Mouse (Mus musculus) CH12.LX (cell line): ENCODE results near the gene C1qtnf2. TPM values are rescaled to one million over a fixed set of nuclear protein-coding genes. Genes with fewer than 3 reads are reported as not detected.

ENCODE experiments used
- DNase-seq: peaks from one replicate; pipeline ENCODE4 v3.0.0-alpha.2; 2013; ENCODE audit errors: extremely low read depth
- H3K27ac ChIP-seq: 2 replicates; pipeline ENCODE4 v1.5.1; 2012; ENCODE audit warnings: low read depth, mild to moderate bottlenecking, control low read depth, moderate library complexity; ENCODE audit not compliant: insufficient read depth
- H3K27me3 ChIP-seq: replicated peaks from 2 replicates; pipeline ENCODE3; 2012; ENCODE audit warnings: inconsistent platforms
- H3K36me3 ChIP-seq, 2 experiments: replicated peaks in 1 of 2; 2 replicates each; pipeline versions ENCODE3 to v1.6.1; 2012; ENCODE audit warnings: inconsistent platforms in 1 of 2, low read length in 1 of 2, mild to moderate bottlenecking in 1 of 2, mixed read lengths in 1 of 2, moderate library complexity in 1 of 2; ENCODE audit not compliant: control insufficient read depth in 1 of 2, insufficient read depth in 1 of 2
- H3K4me1 ChIP-seq, 2 experiments: 2 replicates each; pipeline ENCODE4 v1.6.1; 2012; ENCODE audit warnings: inconsistent platforms in 1 of 2, moderate library complexity in 1 of 2; ENCODE audit not compliant: insufficient read depth in 2 of 2, control insufficient read depth in 1 of 2
- H3K4me2 ChIP-seq: 2 replicates; pipeline ENCODE4 v1.6.1; 2012; ENCODE audit warnings: low read depth, mild to moderate bottlenecking, control low read depth; ENCODE audit not compliant: poor library complexity, insufficient read depth, severe bottlenecking
- H3K4me3 ChIP-seq, 3 experiments: fragments of 150-350 bp in 1 of 3; sonication (generic) in 1 of 3; replicated peaks in 1 of 3; 2 replicates each; pipeline versions ENCODE3 to v1.5.1; 2011 to 2012; ENCODE audit warnings: low read depth in 2 of 3, low read length in 2 of 3, mild to moderate bottlenecking in 2 of 3, moderate library complexity in 2 of 3, control low read depth in 1 of 3, improper control_type of control experiment in 1 of 3, inconsistent platforms in 1 of 3, mixed read lengths in 1 of 3; ENCODE audit not compliant: poor library complexity in 1 of 3
- H3K79me2 ChIP-seq: replicated peaks from 2 replicates; pipeline ENCODE4 v1.6.1; 2012; ENCODE audit warnings: mild to moderate bottlenecking, moderate library complexity; ENCODE audit not compliant: control insufficient read depth, poor library complexity, insufficient read depth, severe bottlenecking; ENCODE audit errors: extremely low read depth
- H3K9ac ChIP-seq: 2 replicates; pipeline ENCODE4 v1.6.1; 2012; ENCODE audit warnings: low read depth, mild to moderate bottlenecking, control low read depth, moderate library complexity; ENCODE audit not compliant: insufficient read depth
- H3K9me3 ChIP-seq: replicated peaks from 2 replicates; pipeline ENCODE3; 2012; ENCODE audit warnings: low read length, inconsistent platforms, mixed read lengths
- CHD1 ChIP-seq: IDR thresholded peaks from 2 replicates; pipeline ENCODE4 v1.6.1; 2012; ENCODE audit warnings: low read depth, low read length, improper control_type of control experiment, inconsistent platforms
- CTCF ChIP-seq, 2 experiments: IDR thresholded peaks in 1 of 2; conservative IDR thresholded peaks in 1 of 2; 2 replicates each; pipeline ENCODE4 v1.5.1; 2011 to 2012; ENCODE audit warnings: low read depth in 2 of 2, low read length in 2 of 2, improper control_type of control experiment in 1 of 2, inconsistent platforms in 1 of 2, mild to moderate bottlenecking in 1 of 2, moderate library complexity in 1 of 2
- E2F4 ChIP-seq: IDR thresholded peaks from 2 replicates; pipeline ENCODE4 v1.6.1; 2011; ENCODE audit warnings: low read depth, low read length, improper control_type of control experiment; ENCODE audit not compliant: insufficient replicate concordance
- ELF1 ChIP-seq: IDR thresholded peaks from 2 replicates; pipeline ENCODE4 v1.6.1; 2014; ENCODE audit warnings: low read depth, mild to moderate bottlenecking, inconsistent platforms, low read length, improper control_type of control experiment
- EP300 ChIP-seq: IDR thresholded peaks from 2 replicates; pipeline ENCODE4 v1.6.1; 2011; ENCODE audit warnings: low read length, improper control_type of control experiment
- ETS1 ChIP-seq: conservative IDR thresholded peaks from 2 replicates; pipeline ENCODE4 v1.6.1; 2012; ENCODE audit warnings: low read depth, mild to moderate bottlenecking, inconsistent platforms, low read length, improper control_type of control experiment, moderate library complexity
- GABPA ChIP-seq: IDR thresholded peaks from 2 replicates; pipeline ENCODE4 v1.6.1; 2012; ENCODE audit warnings: low read depth, low read length, improper control_type of control experiment, inconsistent platforms; ENCODE audit not compliant: insufficient replicate concordance
- HCFC1 ChIP-seq: IDR thresholded peaks from 2 replicates; pipeline ENCODE4 v1.6.1; 2012; ENCODE audit warnings: low read depth, mild to moderate bottlenecking, inconsistent platforms, low read length, improper control_type of control experiment
- IRF4 ChIP-seq: IDR thresholded peaks from 2 replicates; pipeline ENCODE4 v1.6.1; 2014; ENCODE audit warnings: low read depth, mild to moderate bottlenecking, inconsistent platforms, low read length, improper control_type of control experiment
- JUND ChIP-seq: conservative IDR thresholded peaks from 2 replicates; pipeline ENCODE4 v1.6.1; 2011; ENCODE audit warnings: low read depth, low read length, improper control_type of control experiment
- KAT2A ChIP-seq: IDR thresholded peaks from 2 replicates; pipeline ENCODE4 v1.6.1; 2012; ENCODE audit warnings: low read length, improper control_type of control experiment, inconsistent platforms; ENCODE audit not compliant: insufficient replicate concordance
- MAFK ChIP-seq: IDR thresholded peaks from 2 replicates; pipeline ENCODE4 v1.6.1; 2011; ENCODE audit warnings: low read length, improper control_type of control experiment; ENCODE audit not compliant: insufficient replicate concordance
- MAX ChIP-seq: IDR thresholded peaks from 2 replicates; pipeline ENCODE4 v1.6.1; 2011; ENCODE audit warnings: low read length, improper control_type of control experiment
- MAZ ChIP-seq: IDR thresholded peaks from 2 replicates; pipeline ENCODE4 v1.6.1; 2012; ENCODE audit warnings: low read depth, mild to moderate bottlenecking, inconsistent platforms, low read length, improper control_type of control experiment, moderate library complexity
- MXI1 ChIP-seq: IDR thresholded peaks from 2 replicates; pipeline ENCODE4 v1.6.1; 2011; ENCODE audit warnings: mild to moderate bottlenecking, low read depth, low read length, improper control_type of control experiment
- MYC ChIP-seq: IDR thresholded peaks from 2 replicates; pipeline ENCODE4 v1.6.1; 2011; ENCODE audit warnings: low read depth, mild to moderate bottlenecking, improper control_type of control experiment, low read length
- PAX5 ChIP-seq: IDR thresholded peaks from 2 replicates; pipeline ENCODE4 v1.6.1; 2012; ENCODE audit warnings: low read length, inconsistent platforms, mixed read lengths
- POLR2A ChIP-seq: IDR thresholded peaks from 2 replicates; pipeline ENCODE4 v1.6.1; 2011; ENCODE audit warnings: low read depth, mild to moderate bottlenecking, improper control_type of control experiment, low read length
- POLR2AphosphoS2 ChIP-seq: IDR thresholded peaks from 2 replicates; pipeline ENCODE4 v1.6.1; 2011; ENCODE audit warnings: low read depth, low read length, improper control_type of control experiment
- RAD21 ChIP-seq: IDR thresholded peaks from 2 replicates; pipeline ENCODE4 v1.6.1; 2011; ENCODE audit warnings: low read depth, mild to moderate bottlenecking, low read length, improper control_type of control experiment, moderate library complexity
- RCOR1 ChIP-seq: conservative IDR thresholded peaks from 2 replicates; pipeline ENCODE4 v1.6.1; 2012; ENCODE audit warnings: low read depth, mild to moderate bottlenecking, inconsistent platforms, low read length, improper control_type of control experiment
- SIN3A ChIP-seq: IDR thresholded peaks from 2 replicates; pipeline ENCODE4 v1.6.1; 2012; ENCODE audit warnings: low read length, improper control_type of control experiment, inconsistent platforms
- SMC3 ChIP-seq: IDR thresholded peaks from 2 replicates; pipeline ENCODE4 v1.6.1; 2011; ENCODE audit warnings: low read depth, low read length, improper control_type of control experiment
- TBP ChIP-seq: conservative IDR thresholded peaks from 2 replicates; pipeline ENCODE4 v1.6.1; 2011; ENCODE audit warnings: low read depth, low read length, improper control_type of control experiment
- TCF12 ChIP-seq: IDR thresholded peaks from 2 replicates; pipeline ENCODE4 v1.6.1; 2014; ENCODE audit warnings: low read depth, mild to moderate bottlenecking, inconsistent platforms, low read length, improper control_type of control experiment
- UBTF ChIP-seq: IDR thresholded peaks from 2 replicates; pipeline ENCODE4 v1.6.1; 2012; ENCODE audit warnings: low read depth, mild to moderate bottlenecking, inconsistent platforms, low read length, improper control_type of control experiment, moderate library complexity
- USF1 ChIP-seq: IDR thresholded peaks from 2 replicates; pipeline ENCODE4 v1.6.1; 2014; ENCODE audit warnings: low read depth, mild to moderate bottlenecking, inconsistent platforms, low read length, improper control_type of control experiment
- USF2 ChIP-seq: conservative IDR thresholded peaks from 2 replicates; pipeline ENCODE4 v1.6.1; 2011; ENCODE audit warnings: low read depth, low read length, improper control_type of control experiment
- ZC3H11A ChIP-seq: IDR thresholded peaks from 2 replicates; pipeline ENCODE4 v1.6.1; 2012; ENCODE audit warnings: low read depth, mild to moderate bottlenecking, inconsistent platforms, low read length, improper control_type of control experiment
- ZKSCAN1 ChIP-seq: IDR thresholded peaks from 2 replicates; pipeline ENCODE4 v1.6.1; 2012; ENCODE audit warnings: low read depth, inconsistent platforms, low read length, improper control_type of control experiment, borderline replicate concordance
- ZNF384 ChIP-seq: IDR thresholded peaks from 2 replicates; pipeline ENCODE4 v1.6.1; 2012; ENCODE audit warnings: low read depth, low read length, improper control_type of control experiment, inconsistent platforms
- dilution Hi-C: fragments of 300-500 bp; cut with MboI; formaldehyde crosslinking; loops from 2 replicates; pipeline ENCODE4 v1.14.3; 2020; ENCODE audit warnings: low sequenced_read_pairs; ENCODE audit not compliant: extremely low pct_unique_long_range_greater_than_20kb, extremely low pct_ligation_motif_present
- in situ Hi-C: fragments of 300-500 bp; cut with MboI; formaldehyde crosslinking; loops from 3 replicates; pipeline ENCODE4 v1.14.3; 2019; ENCODE audit warnings: low sequenced_read_pairs, low pct_ligation_motif_present, low pct_unique_long_range_greater_than_20kb, mixed read lengths
- polyA plus RNA-seq: library from polyadenylated mRNA; unstranded; fragments of >175 nt; gene quantifications from 2 replicates; pipeline ENCODE4 v1.2.1, GENCODE M21; 2012; ENCODE audit warnings: low read depth; ENCODE audit not compliant: insufficient read length
- total RNA-seq, 2 experiments: library from RNA; depleted of rRNA; stranded (reverse); fragments of 300-350 nt in 1 of 2; fragments of >200 nt in 1 of 2; gene quantifications; 2 replicates each; pipeline ENCODE4 v1.2.3; 2012 to 2014

Gene C1qtnf2
- total and polyA plus RNA-seq, 3 experiments, result not detected

DNA sequence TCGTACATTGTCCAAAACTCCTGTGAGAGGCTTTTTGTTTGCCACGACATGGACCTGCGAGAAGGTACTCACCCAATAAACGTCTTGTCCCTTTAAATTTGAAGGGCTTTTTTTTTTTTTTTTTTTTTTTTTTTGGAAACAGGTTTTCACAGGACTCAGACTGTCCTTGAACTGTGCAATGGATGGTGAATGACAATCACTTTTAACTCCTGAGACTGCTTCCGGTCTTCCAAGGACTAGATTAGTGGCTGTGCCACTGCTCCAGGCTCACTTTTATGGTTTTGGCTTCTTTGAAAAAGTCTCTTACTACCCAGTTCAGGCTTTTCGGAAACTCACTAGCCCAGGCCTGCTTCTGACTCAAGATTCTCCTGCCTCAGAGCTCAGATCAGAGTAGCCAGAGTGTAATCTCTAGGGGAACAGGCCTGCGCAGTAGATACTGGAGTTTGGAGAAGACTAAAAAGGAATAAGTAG lies 47.6 kb upstream of the C1qtnf2 start:
- dilution Hi-C loops (no loop called here), in situ Hi-C loops (no loop called here)
- Histone ChIP-seq H3K79me2 (peaks cover 12% of the 10 kb centered on the region; the same call in 1 of the 2 replicates), H3K36me3 (peaks cover 21 to 31% of the 10 kb centered on the region in 2 experiments), H3K4me2 (peak overlapping the region; percentile 99), H3K27me3 (no peaks in the 10 kb centered on the region), H3K9me3 (no peaks in the 10 kb centered on the region), H3K27ac (0 out of 2 replicates have a peak overlapping the region, but pooled peaks have one; percentile 19)
- TF ChIP-seq CHD1 (no peak), POLR2AphosphoS2 (no peak), TCF12 (no peak; the same call in 1 of the 2 replicates), RCOR1 (no peak), PAX5 (no peak), USF2 (no peak), ZC3H11A (no peak), GABPA (no peak), ZKSCAN1 (no peak; the same call in 1 of the 2 replicates), USF1 (no peak), POLR2A (no peak), RAD21 (no peak), SMC3 (no peak), ELF1 (peak; percentile 47), E2F4 (no peak), EP300 (no peak), IRF4 (0 out of 2 replicates have a peak, but pooled peaks have one; percentile 23), SIN3A (peak; percentile 92; the same call in 1 of the 2 replicates), MYC (0 out of 2 replicates have a peak, but pooled peaks have one; percentile 64), JUND (peak; percentile 46; the same call in 1 of the 2 replicates), MAX (no peak), CTCF (conservative IDR thresholded peaks at IDR 0.05 in 1 of 2, IDR thresholded peaks at IDR 0.05 in 1 of 2; ENCODE audit: low read depth in 2 of 2, low read length in 2 of 2) (no peak), MAFK (no peak), ETS1 (0 out of 2 replicates have a peak, but pooled peaks have one; percentile 11), TBP (no peak; the same call in 1 of the 2 replicates), HCFC1 (peak; percentile 67), ZNF384 (peak; percentile 99), MXI1 (no peak), KAT2A (no peak), UBTF (no peak), MAZ (0 out of 2 replicates have a peak, but pooled peaks have one; percentile 67)
- TF ChIP-seq, all 38 proteins: peak for 9
- Histone ChIP-seq H3K4me3 (peak overlapping the region in 2 of 3 experiments; percentile 48 to 88), H3K9ac (peak overlapping the region; percentile 59), H3K4me1 (peaks cover 15 to 31% of the 10 kb centered on the region in 2 experiments)
- DNase-seq, result no peak
